Mouse (Mus musculus) 416B (cell line): Measurements from ENCODE around the gene Pigz.
A peak's percentile ranks its signal among the peaks of the same experiment; 100 is the strongest.
"Not testable (repeated sequence)": the region's sequence is repeated elsewhere in the genome, so short reads cannot be mapped to it uniquely, and the experiment has no call there.

Experiments
- DNase-seq: peaks from one replicate; pipeline ENCODE4 v3.0.0; 2011; ENCODE audit warnings: low read depth

Pigz gene

DNA sequence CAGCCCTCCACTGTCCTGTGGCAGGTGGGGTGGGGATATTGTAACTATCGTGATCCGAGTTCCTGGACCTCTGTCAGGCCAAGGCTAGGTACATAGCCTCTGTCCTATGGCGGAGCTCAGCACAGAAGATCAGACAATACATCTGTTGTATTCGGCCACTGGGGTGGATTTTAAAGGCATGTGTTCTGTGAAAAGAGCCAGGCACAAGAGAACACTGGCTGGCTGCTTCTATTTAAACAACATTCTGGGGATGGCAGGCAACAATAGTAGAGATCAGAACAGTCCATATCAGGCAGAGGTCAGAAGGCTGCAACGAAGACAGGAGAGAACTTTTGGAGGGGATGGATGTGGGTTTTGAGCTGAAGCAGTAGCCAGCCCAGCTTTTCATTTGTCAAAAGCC lies 1.4 kb upstream of the Pigz start:
- DNase-seq = no peak

DNA sequence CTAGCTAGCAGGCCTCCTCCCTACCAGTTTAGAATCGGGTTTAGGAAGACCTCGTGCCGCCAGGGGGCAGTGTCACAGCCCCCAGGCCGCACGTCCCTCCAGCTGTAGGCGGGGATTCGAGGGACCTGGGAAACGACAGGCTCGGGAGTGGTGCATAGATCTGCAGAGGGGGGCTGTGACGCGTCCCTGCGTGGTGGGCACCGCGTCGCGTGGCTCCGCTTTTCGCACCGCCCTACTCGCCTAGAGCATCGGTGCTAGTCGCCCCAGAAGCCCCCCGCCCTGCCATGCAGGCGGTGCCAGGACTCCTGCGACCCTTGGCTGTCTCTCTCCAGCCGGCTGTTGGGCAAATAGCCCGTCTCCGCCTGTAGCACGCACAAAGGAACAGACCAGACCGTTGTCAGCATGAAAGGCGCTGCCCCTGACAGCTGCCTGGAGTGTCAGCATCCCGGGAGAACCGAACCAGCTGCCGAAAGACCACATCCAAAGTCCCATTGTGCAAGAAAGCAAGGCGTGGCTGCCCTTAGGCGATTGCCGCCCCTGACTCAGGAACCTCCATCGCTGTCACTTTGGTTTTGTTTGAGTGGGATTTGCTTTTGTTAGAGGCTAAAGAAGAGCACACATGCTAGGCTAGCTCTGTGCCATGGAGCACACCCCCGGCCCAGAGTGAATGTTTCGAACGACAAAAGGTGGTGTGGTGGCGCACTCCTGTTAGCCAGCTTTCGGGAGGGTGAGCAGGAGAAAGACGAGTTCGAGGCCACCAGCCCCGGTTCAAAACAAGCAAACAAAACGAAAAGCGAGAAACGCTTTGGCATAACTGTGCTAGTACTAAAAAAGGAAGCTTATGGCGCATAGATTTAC lies 582 bp upstream of the Pigz start:
- peak; percentile 76 for DNase-seq

DNA sequence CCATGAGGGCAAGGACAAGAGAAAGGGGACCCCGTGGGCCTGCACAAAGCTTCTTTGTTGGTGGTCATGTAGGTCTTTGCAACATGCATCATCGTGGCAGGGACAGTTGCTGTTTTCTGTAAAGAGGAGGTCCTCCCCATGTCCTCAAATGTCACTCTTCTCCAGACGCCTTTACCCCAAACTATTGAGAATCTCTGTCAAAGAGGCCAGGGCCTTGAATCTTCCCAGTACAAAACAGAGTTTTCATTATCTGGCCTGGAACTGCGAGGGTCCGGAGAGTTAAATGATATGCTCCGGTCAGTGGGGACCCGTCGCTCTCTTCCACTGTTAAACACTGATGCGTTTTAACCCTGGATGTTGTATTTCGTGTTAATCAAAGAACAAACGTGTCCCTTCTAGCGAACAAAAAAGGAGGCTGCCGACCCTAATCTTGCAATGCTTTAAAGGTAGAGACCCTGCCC lies 929 bp downstream of the Pigz start:
- no peak for DNase-seq

DNA sequence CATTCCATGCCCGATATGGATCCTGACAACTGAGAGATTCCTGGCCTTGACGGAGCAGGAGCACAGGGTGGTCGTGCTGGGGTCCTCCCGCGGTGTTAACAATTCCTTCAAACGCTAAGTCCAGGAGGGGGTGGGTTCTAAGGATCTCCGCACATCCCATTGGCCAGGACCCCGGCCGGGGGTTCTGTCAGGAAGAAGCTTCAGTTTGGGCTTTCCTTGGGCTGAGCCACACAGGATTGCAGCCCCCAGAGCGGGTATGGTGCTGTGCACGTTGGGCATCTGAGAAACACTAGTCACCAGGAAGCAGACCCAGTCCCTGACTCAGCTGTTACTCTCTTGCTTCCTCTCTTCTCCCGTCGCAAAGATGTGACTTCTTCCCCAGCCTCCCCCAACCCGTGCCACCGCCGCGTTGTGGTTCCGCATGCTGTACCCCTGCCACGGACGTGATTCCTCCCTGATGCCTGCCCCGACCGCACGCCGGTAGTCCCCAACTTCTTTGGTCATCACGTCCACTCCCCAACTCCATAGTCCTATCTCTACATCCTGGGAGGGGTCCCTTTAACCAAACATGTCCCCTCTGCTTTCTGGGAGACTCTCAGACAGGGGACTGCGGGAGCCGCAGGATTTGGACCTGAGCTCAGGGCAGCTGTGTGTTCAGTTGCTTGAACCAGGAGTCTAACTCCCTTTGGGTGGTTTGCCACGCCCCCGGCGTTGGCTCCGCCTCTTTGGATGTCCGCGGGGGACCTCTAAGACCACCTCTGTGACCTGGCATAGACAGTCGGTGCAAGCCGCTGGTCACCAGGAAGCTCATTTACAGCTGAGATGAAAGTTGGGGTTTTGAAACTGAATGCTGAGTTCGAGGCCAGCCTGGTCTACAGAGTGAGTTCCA lies 1.7 kb downstream of the Pigz start:
- DNase-seq = no peak

DNA sequence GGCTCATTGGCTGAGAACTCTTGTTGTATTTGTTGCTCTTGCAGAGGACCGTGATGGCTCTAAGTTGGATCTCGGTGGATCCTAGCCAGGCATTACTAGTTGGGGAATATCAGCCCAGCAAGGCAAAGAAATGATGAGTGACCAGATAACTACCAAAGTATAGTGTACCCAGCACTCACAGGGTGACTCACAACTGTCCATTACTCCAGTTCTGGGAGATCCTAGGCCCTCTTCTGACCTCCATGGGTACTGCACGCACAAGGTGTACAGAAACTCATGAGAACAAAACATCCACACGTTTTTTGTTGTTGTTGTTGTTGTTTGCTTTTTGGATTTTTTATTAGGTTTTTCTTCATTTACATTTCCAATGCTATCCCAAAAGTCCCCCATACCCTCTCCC lies 2.9 kb downstream of the Pigz start:
- DNase-seq = no peak

DNA sequence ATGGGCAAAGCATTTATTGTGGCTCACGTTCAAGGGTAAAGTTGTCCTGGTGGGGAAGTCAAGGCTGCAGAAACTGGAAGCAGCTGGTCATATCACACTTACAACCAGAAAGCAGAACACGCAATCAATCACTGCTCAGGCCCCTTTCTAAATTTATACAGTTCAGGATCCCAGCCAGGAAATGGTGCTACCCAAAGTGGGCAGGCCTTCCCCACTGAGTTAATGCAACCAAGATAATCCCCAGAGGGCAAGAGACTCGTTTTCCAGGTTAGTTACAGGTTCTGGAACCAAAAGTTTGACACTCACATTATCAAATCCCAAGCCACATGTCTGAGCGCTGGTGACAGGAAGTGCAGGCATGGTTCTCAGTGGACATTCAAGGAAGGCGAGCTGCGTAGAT lies 5.2 kb downstream of the Pigz start:
- DNase-seq = peak; percentile 26

GRCm38 (mm10) chr16:31940586-31940985 lies 6.9 kb downstream of the Pigz start:
- no peak for DNase-seq

- peak; percentile 66 for DNase-seq
These were observed 10.3 kb downstream of the Pigz start for GRCm38 (mm10) chr16:31943980-31944379.

DNA sequence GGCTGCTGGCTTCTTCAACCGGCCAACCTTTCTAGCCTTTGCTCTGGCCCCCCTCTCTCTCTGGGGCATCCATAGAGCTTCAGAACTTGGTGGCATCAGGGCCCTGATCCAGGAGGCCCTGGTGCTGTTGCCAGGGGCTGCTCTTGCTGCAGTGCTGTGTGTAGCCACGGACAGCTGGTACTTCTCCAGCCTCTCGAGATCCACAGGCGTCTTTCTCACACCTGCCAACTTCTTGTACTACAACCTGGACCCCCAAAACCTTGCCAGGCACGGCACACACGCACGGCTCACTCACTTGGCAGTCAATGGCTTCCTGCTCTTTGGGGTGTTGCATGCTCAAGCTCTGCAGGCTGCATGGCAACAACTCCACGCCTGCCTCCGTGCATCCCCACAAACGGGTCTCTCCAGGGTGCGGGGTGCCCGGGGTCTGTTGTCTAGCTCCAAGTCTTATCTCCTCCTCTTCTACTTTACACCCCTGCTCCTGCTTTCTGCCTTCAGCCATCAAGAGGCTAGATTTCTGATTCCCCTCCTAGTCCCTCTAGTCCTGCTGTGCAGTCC lies 11.1 kb downstream of the Pigz start:
- DNase-seq = no peak

- no peak for DNase-seq
These were observed 11.7 kb downstream of the Pigz start for GRCm38 (mm10) chr16:31945372-31945771.

DNA sequence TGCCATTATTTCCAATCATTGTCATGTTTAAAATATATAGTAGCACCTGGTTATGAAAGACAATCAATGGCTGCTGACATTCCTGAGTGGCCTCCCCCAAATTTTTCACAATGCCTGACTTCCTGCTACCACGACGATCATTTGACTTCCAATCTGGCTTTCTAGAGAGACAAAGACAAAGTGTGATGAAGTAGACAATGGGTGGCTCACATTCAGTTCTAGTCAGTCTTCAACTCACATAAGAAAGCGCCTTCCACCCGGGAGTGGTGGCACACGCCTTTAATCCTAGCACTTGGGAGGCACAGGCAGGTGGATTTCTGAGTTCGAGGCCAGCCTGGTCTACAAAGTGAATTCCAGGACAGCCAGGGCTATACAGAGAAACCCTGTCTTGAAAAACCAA lies 12.3 kb downstream of the Pigz start:
- not testable (repeated sequence) for DNase-seq

GRCm38 (mm10) chr16:31947333-31947732 lies 13.7 kb downstream of the Pigz start:
- DNase-seq = peak; percentile 70

DNA sequence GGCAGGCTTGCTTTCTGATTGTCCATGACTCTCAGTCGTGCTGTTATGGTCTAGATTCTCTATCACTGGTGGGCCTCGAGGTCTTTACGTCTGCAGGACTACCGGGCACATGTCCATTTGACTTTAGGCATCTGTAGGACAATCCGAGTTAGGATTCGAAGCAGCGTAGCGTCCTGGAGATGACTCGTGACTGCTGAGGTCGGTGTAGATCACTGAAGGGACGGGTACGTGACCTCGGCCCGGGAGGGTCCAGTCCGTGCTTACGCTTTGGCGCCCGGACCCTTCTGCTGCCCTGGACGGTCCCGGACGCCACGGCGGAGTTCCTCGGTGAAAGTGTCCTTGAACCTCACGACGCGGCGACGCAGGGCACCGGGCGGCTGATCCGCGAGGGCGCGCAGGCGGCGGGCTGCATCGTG lies 14.3 kb downstream of the Pigz start:
- DNase-seq = peak; percentile 51

GRCm38 (mm10) chr16:31948345-31948774 lies 14.7 kb downstream of the Pigz start, which contains the start of the genes 0610012G03Rik and Ncbp2:
0610012G03Rik (minus strand) TSS chr16:31948494.
Ncbp2 (plus strand) TSS chr16:31948513.
- DNase-seq = peak; percentile 93

DNA sequence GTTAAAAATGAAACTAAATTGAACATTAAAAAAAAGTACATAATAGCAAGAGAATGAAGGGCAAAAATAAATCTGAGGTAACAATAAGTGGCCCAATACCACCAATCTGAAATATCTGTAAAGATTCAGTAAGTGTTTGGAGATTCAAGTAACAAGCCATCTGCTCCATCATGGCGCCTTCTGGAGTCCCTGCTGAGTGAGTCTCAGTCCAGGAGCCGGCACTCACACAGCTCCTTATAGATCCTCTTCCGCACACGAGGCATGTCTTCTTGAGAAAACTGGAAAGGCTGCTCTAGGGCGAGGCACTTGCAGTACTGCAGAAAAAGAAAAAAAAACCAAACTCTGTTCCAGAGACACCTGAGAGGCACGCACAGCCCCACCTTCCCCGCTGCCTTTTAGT lies 29.6 kb downstream of the Pigz start:
- DNase-seq = no peak

DNA sequence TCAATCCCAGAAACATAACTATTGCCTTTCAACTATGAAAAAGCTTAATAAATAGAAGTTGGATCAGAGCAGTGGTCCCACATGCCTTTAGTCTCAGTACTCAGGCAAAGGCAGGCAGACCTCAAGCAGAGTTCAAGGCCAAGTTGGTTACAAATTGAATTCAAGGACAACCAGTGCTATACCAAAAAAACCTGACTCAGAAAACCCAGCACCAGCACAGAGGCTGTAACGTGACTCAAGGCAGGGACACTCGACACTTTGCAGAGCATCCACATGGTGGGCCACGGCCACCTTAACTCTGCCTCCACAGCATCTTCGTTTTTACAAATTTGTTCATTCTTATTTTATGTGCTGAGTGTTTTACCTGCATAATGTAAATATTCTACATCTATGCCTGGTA lies 41.6 kb downstream of the Pigz start:
- DNase-seq = peak; percentile 42

DNA sequence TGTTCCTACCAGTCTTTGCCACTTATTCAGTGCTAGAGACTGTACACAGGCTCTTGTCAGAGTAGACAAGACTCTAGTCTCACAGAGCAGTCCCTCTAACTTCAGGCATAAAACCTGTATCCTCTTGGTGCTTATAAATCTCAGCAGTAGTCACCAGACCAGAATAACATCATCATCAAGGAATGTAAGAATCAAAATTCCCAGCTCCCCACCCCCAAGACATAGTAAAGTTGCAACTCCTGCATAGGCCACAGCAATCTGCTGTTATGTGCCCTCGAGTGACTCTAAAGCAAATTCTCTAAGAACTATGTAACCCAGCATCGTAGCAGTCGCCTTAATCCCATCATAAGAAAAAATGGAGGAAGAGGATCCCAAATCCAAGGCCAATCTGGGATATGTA lies 45.9 kb downstream of the Pigz start:
- no peak for DNase-seq

- peak; percentile 28 for DNase-seq
These were observed 47.3 kb downstream of the Pigz start for GRCm38 (mm10) chr16:31980946-31981345.

DNA sequence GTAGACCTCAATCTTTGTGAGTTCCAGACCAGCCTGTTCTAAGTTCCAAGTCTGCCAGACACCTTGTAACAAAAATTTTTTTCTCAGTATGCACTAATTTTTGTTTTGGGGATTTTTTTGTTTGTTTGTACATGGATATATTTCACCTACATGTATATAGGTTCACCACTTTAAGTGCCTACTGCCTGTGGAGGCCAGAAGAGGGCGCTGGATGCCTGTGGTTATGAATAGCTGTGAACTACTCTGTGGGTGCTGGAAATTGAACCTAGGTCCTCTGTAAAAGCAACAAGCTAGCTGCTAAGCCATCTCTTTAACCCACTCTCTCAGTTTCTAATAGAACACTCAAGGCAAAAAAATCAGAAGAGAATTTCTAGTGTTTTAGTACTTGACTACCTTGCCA lies 58.4 kb downstream of the Pigz start:
- DNase-seq = peak; percentile 49

- no peak for DNase-seq
These were observed 59.5 kb downstream of the Pigz start for GRCm38 (mm10) chr16:31993195-31993594.

DNA sequence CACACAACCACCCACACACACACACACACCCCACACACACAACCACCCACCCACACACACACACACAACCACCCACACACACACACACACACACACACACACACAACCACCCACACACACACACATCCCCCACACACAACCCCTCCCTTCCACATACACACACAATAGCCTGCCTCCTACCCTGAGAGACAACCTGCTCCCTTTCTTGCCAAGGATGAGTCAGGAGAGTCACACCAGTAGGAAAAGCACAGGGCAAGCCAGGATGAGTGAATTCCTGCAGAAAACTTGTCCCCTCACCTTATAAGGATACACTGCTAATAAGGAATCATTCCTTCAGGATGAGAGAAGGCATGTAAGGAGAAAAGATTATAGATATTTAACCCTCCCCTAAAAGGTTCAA lies 60.3 kb downstream of the Pigz start:
- no peak for DNase-seq
